Mouse (Mus musculus) kidney, postnatal 0 days (tissue): ENCODE data around the gene Edc3. TPM values are rescaled to one million over a fixed set of nuclear protein-coding genes. Genes with fewer than 3 reads are reported as not detected.

Source experiments
- ATAC-seq: fragments of 200-750 bp; cut with Nextera tagmentation; replicated peaks from 2 replicates; pipeline ENCODE4 v1.8.0; 2017; ENCODE audit warnings: low read depth, moderate number of reproducible peaks, moderate TSS enrichment, moderate library complexity; ENCODE audit not compliant: low FRiP score
- DNase-seq: peaks from one replicate; pipeline ENCODE4 v3.0.0-alpha.2; 2016; ENCODE audit warnings: low spot score
- H3K27ac ChIP-seq: fragments of 300-500 bp; sonication (generic); 2 replicates; pipeline ENCODE4 v1.5.1; 2014; ENCODE audit warnings: mild to moderate bottlenecking
- H3K27me3 ChIP-seq: fragments of 300-500 bp; sonication (generic); 2 replicates; pipeline ENCODE4 v1.6.1; 2014; ENCODE audit warnings: low read length, mixed read lengths; ENCODE audit not compliant: insufficient read depth
- H3K36me3 ChIP-seq: fragments of 300-500 bp; sonication (generic); 2 replicates; pipeline ENCODE4 v1.6.1; 2014; ENCODE audit warnings: low read length, mixed read lengths; ENCODE audit not compliant: insufficient read depth
- H3K4me1 ChIP-seq: fragments of 300-500 bp; sonication (generic); replicated peaks from 2 replicates; pipeline ENCODE4 v1.6.1; 2014; ENCODE audit warnings: antibody characterized with exemption, low read length, mixed read lengths; ENCODE audit not compliant: insufficient read depth
- H3K4me2 ChIP-seq: fragments of 300-500 bp; sonication (generic); 2 replicates; pipeline ENCODE4 v1.6.1; 2014; ENCODE audit warnings: mild to moderate bottlenecking, low read length, moderate library complexity, mixed read lengths
- H3K4me3 ChIP-seq: fragments of 300-500 bp; sonication (generic); replicated peaks from 2 replicates; pipeline ENCODE4 v1.5.1; 2014; ENCODE audit warnings: low read depth, low read length
- H3K9ac ChIP-seq: fragments of 300-500 bp; sonication (generic); 2 replicates; pipeline ENCODE4 v1.6.1; 2014; ENCODE audit warnings: low read depth, low read length
- H3K9me3 ChIP-seq: fragments of 300-500 bp; sonication (generic); replicated peaks from 2 replicates; pipeline ENCODE4 v1.6.1; 2016; ENCODE audit warnings: low read length, inconsistent platforms, mixed read lengths
- CTCF ChIP-seq: IDR thresholded peaks from 2 replicates; pipeline ENCODE4 v1.5.1; 2016; ENCODE audit warnings: antibody characterized with exemption, low read depth, mild to moderate bottlenecking, moderate library complexity
- WGBS: fragments of 180-500 bp; shearing (Covaris S2); extraction: QIAGEN DNeasy Blood & Tissue Kit; methylation state at CpG from one replicate; pipeline ENCODE4 v1.1.7; 2014; 5-methylcytosine and 5-hydroxymethylcytosine counted together
- polyA plus RNA-seq: library from polyadenylated mRNA; unstranded; fragments of >200 nt; fragmentation: Nextera tagmentation; extraction: Ambion mirVana; gene quantifications from 2 replicates; pipeline ENCODE4 v1.2.1, GENCODE M21; 2015

Edc3 gene
- polyA plus RNA-seq: 23.1 and 26.4 TPM in 2 replicates

GRCm38 (mm10) chr9:57708068-57708719, at the start of gene Edc3:
TSS of gene Edc3 (plus strand) at chr9:57708540.
- H3K36me3 ChIP-seq: no peaks in the 10 kb centered on the region; the same call in 1 of the 2 replicates
- peak within 1 kb of the TSS; percentile 87 for H3K27ac ChIP-seq
- peak within 1 kb of the TSS; percentile 91 for H3K9ac ChIP-seq
- no peaks in the 10 kb centered on the region for H3K9me3 ChIP-seq
- H3K4me1 ChIP-seq: peaks cover 7% of the 10 kb centered on the region; the same call in 1 of the 2 replicates
- DNase-seq (peak; percentile 97), ATAC-seq (peak; percentile 94)
- under 1% methylated on average over 23 of the region's 23 CpGs for WGBS
- no peak for TF ChIP-seq CTCF
- peak within 1 kb of the TSS; percentile 66 for H3K4me2 ChIP-seq
- H3K27me3 ChIP-seq: no peaks in the 10 kb centered on the region
- H3K4me3 ChIP-seq: peak within 1 kb of the TSS; percentile 92

- no peak overlapping the region for H3K4me3 ChIP-seq
- DNase-seq (no peak), ATAC-seq (no peak)
- no peaks in the 10 kb centered on the region for H3K36me3 ChIP-seq
- H3K27ac ChIP-seq: no peak overlapping the region
- no peak overlapping the region for H3K4me2 ChIP-seq
- 89% methylated on average over 4 of the region's 4 CpGs for WGBS
- H3K9me3 ChIP-seq: no peaks in the 10 kb centered on the region
- no peaks in the 10 kb centered on the region for H3K4me1 ChIP-seq
- TF ChIP-seq CTCF: peak; percentile 26; the same call in 1 of the 2 replicates
- H3K27me3 ChIP-seq: no peaks in the 10 kb centered on the region
- H3K9ac ChIP-seq: no peak overlapping the region
These were observed 49.4 kb upstream of the Edc3 start for GRCm38 (mm10) chr9:57658970-57659369.

- Histone ChIP-seq H3K4me1 (no peaks in the 10 kb centered on the region), H3K4me2 (no peak overlapping the region), H3K27ac (no peak overlapping the region), H3K36me3 (no peaks in the 10 kb centered on the region), H3K27me3 (no peaks in the 10 kb centered on the region), H3K4me3 (no peak overlapping the region), H3K9me3 (no peaks in the 10 kb centered on the region), H3K9ac (no peak overlapping the region)
- peak; percentile 92 for TF ChIP-seq CTCF
- DNase-seq: peak; percentile 88
- WGBS: 26% methylated on average over 4 of the region's 4 CpGs
- peak; percentile 63; the same call in 1 of the 2 replicates for ATAC-seq
These were observed 48.6 kb upstream of the Edc3 start for GRCm38 (mm10) chr9:57659774-57660173.

GRCm38 (mm10) chr9:57660501-57660900, 47.8 kb upstream of the Edc3 start:
- WGBS: 48% methylated on average over 6 of the region's 6 CpGs
- ATAC-seq: no peak
- H3K9me3 ChIP-seq: no peaks in the 10 kb centered on the region

GRCm38 (mm10) chr9:57661552-57661951, 46.8 kb upstream of the Edc3 start:
- 48% methylated on average over 3 of the region's 3 CpGs for WGBS
- Histone ChIP-seq H3K27ac (no peak overlapping the region), H3K27me3 (no peaks in the 10 kb centered on the region), H3K4me1 (no peaks in the 10 kb centered on the region), H3K4me3 (no peak overlapping the region), H3K36me3 (no peaks in the 10 kb centered on the region), H3K9me3 (no peaks in the 10 kb centered on the region), H3K4me2 (no peak overlapping the region), H3K9ac (no peak overlapping the region)
- ATAC-seq: no peak
- no peak for TF ChIP-seq CTCF
- DNase-seq: no peak

More at GRCm38 (mm10) chr9:57660501-57660900, 47.8 kb upstream of the Edc3 start:
- TF ChIP-seq CTCF: no peak
- H3K9ac ChIP-seq: no peak overlapping the region
- no peak for DNase-seq
- no peaks in the 10 kb centered on the region for H3K4me1 ChIP-seq
- H3K36me3 ChIP-seq: no peaks in the 10 kb centered on the region
- no peaks in the 10 kb centered on the region for H3K27me3 ChIP-seq
- 0 out of 2 replicates have a peak overlapping the region, but pooled peaks have one; percentile 6 for H3K27ac ChIP-seq
- no peak overlapping the region for H3K4me3 ChIP-seq
- no peak overlapping the region for H3K4me2 ChIP-seq

- 0 out of 2 replicates have a peak, but pooled peaks cover 5% of the 10 kb centered on the region for H3K4me1 ChIP-seq
- no peak overlapping the region for H3K4me2 ChIP-seq
- no peaks in the 10 kb centered on the region for H3K36me3 ChIP-seq
- no peaks in the 10 kb centered on the region for H3K27me3 ChIP-seq
- no peak overlapping the region for H3K27ac ChIP-seq
- 57% methylated on average over 7 of the region's 7 CpGs for WGBS
- H3K9ac ChIP-seq: no peak overlapping the region
- ATAC-seq (no peak), DNase-seq (no peak)
- TF ChIP-seq CTCF: no peak
- no peak overlapping the region for H3K4me3 ChIP-seq
- no peaks in the 10 kb centered on the region for H3K9me3 ChIP-seq
These were observed 43.7 kb upstream of the Edc3 start for GRCm38 (mm10) chr9:57664616-57665015.
